Mouse (Mus musculus): ENCODE measurements around the gene Ube2i. TPM values are rescaled to one million over a fixed set of nuclear protein-coding genes. Genes with fewer than 3 reads are reported as not detected.

Gene Ube2i
- total RNA-seq, 2 experiments from 2014 or later = 238 to 255 TPM

- DNase-seq (ENCODE audit: low spot score in 2 of 2) = no peak
These were observed 54.7 kb downstream of the Ube2i start for GRCm38 (mm10) chr17:25219492-25220295.

GRCm38 (mm10) chr17:25218967-25219366 lies 55.5 kb downstream of the Ube2i start:
- DNase-seq (ENCODE audit: low spot score in 2 of 2) = no peak

GRCm38 (mm10) chr17:25215431-25215830 lies 59.0 kb downstream of the Ube2i start:
- no peak for DNase-seq (ENCODE audit: low spot score in 2 of 2)

Small RNAs within 50 kb of the gene (microRNA-seq; reads per million reads assigned to microRNA genes)
- 26.7 to 28.8 reads per million in 2 experiments for gene Mir3547

Other genes starting within 250 kb of the Ube2i start
- 1 to 10 TPM; 7.4 to 7.9 TPM for gene Tmem204, start 191.0 kb downstream of the Ube2i start, total RNA-seq (2021)
- gene Telo2, start 158.7 kb downstream of the Ube2i start, total RNA-seq (2021) = 10 to 100 TPM; 36.5 to 43.3 TPM
- 1 to 10 TPM in 1 of 2 experiments, under 1 TPM in 1; 0.89 to 1.4 TPM for gene Ptx4, start 153.9 kb downstream of the Ube2i start, total RNA-seq (2021)
- 10 to 100 TPM; 40.3 to 46.5 TPM for gene Clcn7, start 141.2 kb downstream of the Ube2i start, total RNA-seq (2021)
- gene Ccdc154, start 112.2 kb downstream of the Ube2i start, total RNA-seq (2021) = under 1 TPM in 1 of 2 experiments, not detected in 1; 0.18 TPM
- not detected for gene Gm38655, start 99.2 kb downstream of the Ube2i start, total RNA-seq (2021)
- gene BC003965, start 90.1 kb downstream of the Ube2i start, total RNA-seq (2021) = 10 to 100 TPM; 18.2 to 19.0 TPM
- gene Unkl, start 86.2 kb downstream of the Ube2i start, total RNA-seq (2021) = 10 to 100 TPM; 32.0 to 33.7 TPM
- 10 to 100 TPM; 59.1 to 62.9 TPM for gene Gnptg, start 34.5 kb downstream of the Ube2i start, total RNA-seq (2021)
- gene Tsr3, start 34.5 kb downstream of the Ube2i start, total RNA-seq (2021) = 10 to 100 TPM; 31.0 to 35.6 TPM
- gene Baiap3, start 18.3 kb downstream of the Ube2i start, total RNA-seq (2021) = 10 to 100 TPM; 13.7 to 14.6 TPM
- not detected for gene Prss34, start 23.8 kb upstream of the Ube2i start, total RNA-seq (2021)
- gene Prss28, start 34.0 kb upstream of the Ube2i start, total RNA-seq (2021) = not detected
- not detected for gene Prss29, start 44.0 kb upstream of the Ube2i start, total RNA-seq (2021)
- not detected for gene Tpsab1, start 70.9 kb upstream of the Ube2i start, total RNA-seq (2021)
- 1 to 10 TPM in 1 of 2 experiments, under 1 TPM in 1; 0.42 to 1.0 TPM for gene Tpsb2, start 91.7 kb upstream of the Ube2i start, total RNA-seq (2021)
- not detected for gene Tpsg1, start 94.7 kb upstream of the Ube2i start, total RNA-seq (2021)
- 100 to 1,000 TPM in 1 of 2 experiments, 10 to 100 TPM in 1; 91.4 to 104 TPM for gene Cacna1h, start 159.2 kb upstream of the Ube2i start, total RNA-seq (2021)
- 1 to 10 TPM; 1.3 to 3.1 TPM for gene Tekt4, start 180.0 kb upstream of the Ube2i start, total RNA-seq (2021)
- gene Sstr5, start 222.7 kb upstream of the Ube2i start, total RNA-seq (2021) = under 1 TPM; 0.18 to 0.38 TPM